Mouse (Mus musculus): ENCODE data around the gene Ikzf3.

DNA sequence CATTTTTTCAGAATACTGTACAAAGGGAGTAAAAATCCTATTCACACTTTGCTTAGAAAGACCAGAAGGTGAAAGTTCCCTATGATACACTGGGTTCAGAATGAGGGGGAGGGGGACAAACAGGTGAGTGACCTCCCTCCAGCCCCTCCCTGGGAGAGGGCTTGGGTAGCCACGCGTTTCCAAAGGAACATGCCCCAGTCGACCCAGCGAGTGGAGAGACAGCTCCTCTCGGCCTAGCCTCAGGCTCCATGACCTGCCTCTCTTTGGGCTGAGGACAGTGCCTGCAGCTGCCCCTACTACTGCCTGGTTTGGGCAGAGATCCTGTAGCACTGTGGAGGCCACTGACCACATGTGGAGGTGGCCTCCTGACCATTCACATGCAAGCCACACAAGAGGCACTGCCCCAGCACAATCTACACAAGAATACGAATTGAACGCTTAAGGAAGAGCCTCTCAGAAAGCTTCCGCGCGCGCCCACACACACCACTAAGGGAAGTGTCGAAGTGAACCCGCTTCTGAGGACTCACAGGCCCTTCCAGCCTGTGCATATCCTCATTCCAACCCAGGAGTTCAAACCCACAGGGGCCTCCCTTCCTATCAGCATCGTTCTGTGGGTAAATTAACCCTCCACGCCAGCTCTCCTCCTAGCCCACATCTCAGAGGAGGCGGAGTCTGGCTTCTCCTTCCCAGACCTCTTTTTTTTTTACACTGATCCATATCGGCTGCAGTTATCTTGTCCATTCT lies 35.6 kb upstream of the Ikzf3 start:
- TF ChIP-seq POLR2A (IDR thresholded peaks at IDR 0.05; ENCODE audit: control insufficient read depth, low read depth, low read length) (no peak), CTCF (IDR thresholded peaks at IDR 0.05; ENCODE audit: control insufficient read depth, insufficient read depth, insufficient replicate concordance, low read depth, low read length) (no peak)

Measured in testis, adult 2 months (tissue).